Mouse (Mus musculus) neural tube, embryonic 12.5 days (tissue): ENCODE data around the gene Tshz2. TPM values are rescaled to one million over a fixed set of nuclear protein-coding genes. Genes with fewer than 3 reads are reported as not detected.

ENCODE experiments used
- ATAC-seq: fragments of 200-750 bp; cut with Nextera tagmentation; 2 replicates; pipeline ENCODE4 v1.8.0; 2017; ENCODE audit warnings: low read depth, mild to moderate bottlenecking, moderate TSS enrichment, moderate library complexity; ENCODE audit not compliant: low FRiP score
- H3K27ac ChIP-seq: fragments of 300-500 bp; sonication (generic); 2 replicates; pipeline ENCODE4 v1.5.1; 2016
- H3K27me3 ChIP-seq: fragments of 300-500 bp; sonication (generic); replicated peaks from 2 replicates; pipeline ENCODE4 v1.6.1; 2016; ENCODE audit warnings: mild to moderate bottlenecking
- H3K36me3 ChIP-seq: fragments of 300-500 bp; sonication (generic); 2 replicates; pipeline ENCODE4 v1.6.1; 2016; ENCODE audit warnings: mild to moderate bottlenecking
- H3K4me1 ChIP-seq: fragments of 300-500 bp; sonication (generic); 2 replicates; pipeline ENCODE4 v1.6.1; 2016
- H3K4me2 ChIP-seq: fragments of 300-500 bp; sonication (generic); replicated peaks from 2 replicates; pipeline ENCODE4 v1.6.1; 2016; ENCODE audit warnings: mild to moderate bottlenecking
- H3K4me3 ChIP-seq: fragments of 300-500 bp; sonication (generic); 2 replicates; pipeline ENCODE4 v1.5.1; 2016
- H3K9ac ChIP-seq: fragments of 300-500 bp; sonication (generic); 2 replicates; pipeline ENCODE4 v1.6.1; 2016; ENCODE audit warnings: mild to moderate bottlenecking
- H3K9me3 ChIP-seq: fragments of 300-500 bp; sonication (generic); 2 replicates; pipeline ENCODE4 v1.6.1; 2016; ENCODE audit warnings: mild to moderate bottlenecking
- WGBS: fragments of 180-500 bp; shearing (Covaris S2); methylation state at CpG from one replicate; pipeline ENCODE4 v1.1.7; 2016; 5-methylcytosine and 5-hydroxymethylcytosine counted together
- polyA plus RNA-seq: library from polyadenylated mRNA; unstranded; fragments of >200 nt; fragmentation: Nextera tagmentation; extraction: Ambion mirVana; gene quantifications from 2 replicates; pipeline ENCODE4 v1.2.1, GENCODE M21; 2016

Gene Tshz2
- polyA plus RNA-seq, 1 experiment from 2014 or later = 30.7 TPM

- H3K4me1 ChIP-seq = peaks cover 13% of the 10 kb centered on the region
- H3K9ac ChIP-seq = no peak overlapping the region
- no peak overlapping the region for H3K27ac ChIP-seq
- no peak for ATAC-seq
- 65% methylated on average over 15 of the region's 15 CpGs for WGBS
- no peak overlapping the region for H3K4me2 ChIP-seq
- H3K27me3 ChIP-seq = no peaks in the 10 kb centered on the region
- no peaks in the 10 kb centered on the region for H3K9me3 ChIP-seq
- no peaks in the 10 kb centered on the region for H3K36me3 ChIP-seq
- H3K4me3 ChIP-seq = no peak overlapping the region
Observed at GRCm38 (mm10) chr2:169750574-169751491, 118.0 kb downstream of the Tshz2 start.

GRCm38 (mm10) chr2:169752126-169752525 lies 119.3 kb downstream of the Tshz2 start:
- Histone ChIP-seq H3K4me1 (peaks cover 15% of the 10 kb centered on the region), H3K4me2 (no peak overlapping the region), H3K27ac (no peak overlapping the region), H3K9me3 (no peaks in the 10 kb centered on the region), H3K4me3 (no peak overlapping the region), H3K36me3 (no peaks in the 10 kb centered on the region), H3K27me3 (no peaks in the 10 kb centered on the region), H3K9ac (no peak overlapping the region)
- ATAC-seq = no peak
- 92% methylated on average over 9 of the region's 9 CpGs for WGBS

- no peak overlapping the region for H3K9ac ChIP-seq
- no peak overlapping the region for H3K4me3 ChIP-seq
- WGBS = 82% methylated on average over 9 of the region's 9 CpGs
- H3K4me2 ChIP-seq = no peak overlapping the region
- H3K36me3 ChIP-seq = no peaks in the 10 kb centered on the region
- peaks cover 15% of the 10 kb centered on the region for H3K4me1 ChIP-seq
- no peaks in the 10 kb centered on the region for H3K9me3 ChIP-seq
- H3K27ac ChIP-seq = no peak overlapping the region
- no peaks in the 10 kb centered on the region for H3K27me3 ChIP-seq
- ATAC-seq = no peak
Observed at GRCm38 (mm10) chr2:169753432-169753831, 120.6 kb downstream of the Tshz2 start.

- Histone ChIP-seq H3K27ac (no peak overlapping the region), H3K27me3 (no peaks in the 10 kb centered on the region), H3K4me2 (no peak overlapping the region), H3K4me3 (no peak overlapping the region), H3K9ac (no peak overlapping the region), H3K36me3 (no peaks in the 10 kb centered on the region), H3K9me3 (no peaks in the 10 kb centered on the region), H3K4me1 (peaks cover 15% of the 10 kb centered on the region)
- no peak for ATAC-seq
- 69% methylated on average over 7 of the region's 7 CpGs for WGBS
Observed at GRCm38 (mm10) chr2:169755091-169755490, 122.3 kb downstream of the Tshz2 start.

GRCm38 (mm10) chr2:169758120-169758519 lies 125.3 kb downstream of the Tshz2 start:
- Histone ChIP-seq H3K36me3 (no peaks in the 10 kb centered on the region), H3K9ac (no peak overlapping the region), H3K4me2 (no peak overlapping the region), H3K9me3 (no peaks in the 10 kb centered on the region), H3K4me1 (peaks cover 7% of the 10 kb centered on the region; the same call in 1 of the 2 replicates), H3K27me3 (no peaks in the 10 kb centered on the region), H3K27ac (no peak overlapping the region), H3K4me3 (no peak overlapping the region)
- no peak for ATAC-seq
- 73% methylated on average over 6 of the region's 6 CpGs for WGBS

- Histone ChIP-seq H3K4me3 (no peak overlapping the region), H3K9ac (no peak overlapping the region), H3K27ac (no peak overlapping the region), H3K4me1 (peaks cover 7% of the 10 kb centered on the region; the same call in 1 of the 2 replicates), H3K27me3 (no peaks in the 10 kb centered on the region), H3K4me2 (no peak overlapping the region), H3K36me3 (no peaks in the 10 kb centered on the region), H3K9me3 (no peaks in the 10 kb centered on the region)
- WGBS = 96% methylated on average over 1 of the region's 1 CpGs
- ATAC-seq = no peak
Observed at GRCm38 (mm10) chr2:169760117-169760516, 127.3 kb downstream of the Tshz2 start.

- H3K9me3 ChIP-seq = no peaks in the 10 kb centered on the region
- 53% methylated on average over 3 of the region's 3 CpGs for WGBS
- no peak overlapping the region for H3K4me3 ChIP-seq
Observed at GRCm38 (mm10) chr2:169761726-169762125, 128.9 kb downstream of the Tshz2 start.

GRCm38 (mm10) chr2:169762301-169762700 lies 129.5 kb downstream of the Tshz2 start:
- 87% methylated on average over 8 of the region's 8 CpGs for WGBS
- H3K4me1 ChIP-seq = no peaks in the 10 kb centered on the region

More at GRCm38 (mm10) chr2:169761726-169762125, 128.9 kb downstream of the Tshz2 start:
- ATAC-seq = no peak
- H3K27ac ChIP-seq = no peak overlapping the region
- no peaks in the 10 kb centered on the region for H3K27me3 ChIP-seq
- no peaks in the 10 kb centered on the region for H3K36me3 ChIP-seq
- no peak overlapping the region for H3K4me2 ChIP-seq
- no peak overlapping the region for H3K9ac ChIP-seq
- H3K4me1 ChIP-seq = no peaks in the 10 kb centered on the region

GRCm38 (mm10) chr2:169763716-169764115 lies 130.9 kb downstream of the Tshz2 start:
- H3K27me3 ChIP-seq = no peaks in the 10 kb centered on the region
- H3K4me1 ChIP-seq = no peaks in the 10 kb centered on the region
- H3K9me3 ChIP-seq = no peaks in the 10 kb centered on the region
- H3K4me2 ChIP-seq = no peak overlapping the region
- WGBS = 89% methylated on average over 8 of the region's 8 CpGs
- H3K27ac ChIP-seq = no peak overlapping the region
- H3K36me3 ChIP-seq = no peaks in the 10 kb centered on the region
- ATAC-seq = no peak
- H3K4me3 ChIP-seq = no peak overlapping the region
- H3K9ac ChIP-seq = no peak overlapping the region

More at GRCm38 (mm10) chr2:169762301-169762700, 129.5 kb downstream of the Tshz2 start:
- Histone ChIP-seq H3K4me3 (no peak overlapping the region), H3K36me3 (no peaks in the 10 kb centered on the region), H3K27me3 (no peaks in the 10 kb centered on the region), H3K27ac (no peak overlapping the region), H3K9me3 (no peaks in the 10 kb centered on the region), H3K9ac (no peak overlapping the region), H3K4me2 (no peak overlapping the region)
- ATAC-seq = no peak

- 91% methylated on average over 8 of the region's 8 CpGs for WGBS
- H3K9ac ChIP-seq = no peak overlapping the region
- no peak for ATAC-seq
- H3K9me3 ChIP-seq = no peaks in the 10 kb centered on the region
- no peak overlapping the region for H3K4me2 ChIP-seq
- no peaks in the 10 kb centered on the region for H3K36me3 ChIP-seq
- no peaks in the 10 kb centered on the region for H3K4me1 ChIP-seq
- H3K27ac ChIP-seq = no peak overlapping the region
- no peak overlapping the region for H3K4me3 ChIP-seq
- H3K27me3 ChIP-seq = no peaks in the 10 kb centered on the region
Observed at GRCm38 (mm10) chr2:169766247-169766646, 133.4 kb downstream of the Tshz2 start.

- Histone ChIP-seq H3K27me3 (no peaks in the 10 kb centered on the region), H3K36me3 (no peaks in the 10 kb centered on the region), H3K4me2 (no peak overlapping the region), H3K4me1 (no peaks in the 10 kb centered on the region), H3K4me3 (no peak overlapping the region), H3K9ac (no peak overlapping the region), H3K27ac (no peak overlapping the region), H3K9me3 (no peaks in the 10 kb centered on the region)
- no peak for ATAC-seq
- 67% methylated on average over 3 of the region's 3 CpGs for WGBS
Observed at GRCm38 (mm10) chr2:169767281-169767680, 134.5 kb downstream of the Tshz2 start.

- no peak for ATAC-seq
- no peak overlapping the region for H3K4me2 ChIP-seq
- no peaks in the 10 kb centered on the region for H3K9me3 ChIP-seq
- H3K9ac ChIP-seq = no peak overlapping the region
- H3K36me3 ChIP-seq = no peaks in the 10 kb centered on the region
- WGBS = 55% methylated on average over 4 of the region's 4 CpGs
- no peak overlapping the region for H3K27ac ChIP-seq
- peaks cover 12% of the 10 kb centered on the region; the same call in 1 of the 2 replicates for H3K4me1 ChIP-seq
- no peak overlapping the region for H3K4me3 ChIP-seq
- no peaks in the 10 kb centered on the region for H3K27me3 ChIP-seq
Observed at GRCm38 (mm10) chr2:169775078-169775477, 142.3 kb downstream of the Tshz2 start.
